Mouse (Mus musculus) gastrocnemius, adult 2 months (tissue): ENCODE data around the gene Ppp1r12c. TPM values are rescaled to one million over a fixed set of nuclear protein-coding genes. Genes with fewer than 3 reads are reported as not detected.
A peak's percentile ranks its signal among the peaks of the same experiment; 100 is the strongest.

Experiments used
- DNase-seq: peaks from one replicate; pipeline ENCODE4 v3.0.0; 2022
- H3K27ac ChIP-seq: fragments of 200-600 bp; 2 replicates; pipeline ENCODE4 v1.8.1; 2022; ENCODE audit warnings: mild to moderate bottlenecking
- H3K4me3 ChIP-seq: fragments of 200-600 bp; 2 replicates; pipeline ENCODE4 v1.8.1; 2022; ENCODE audit warnings: mild to moderate bottlenecking, moderate library complexity
- CTCF ChIP-seq: fragments of 200-600 bp; IDR thresholded peaks from 2 replicates; pipeline ENCODE4 v1.8.1; 2022; ENCODE audit warnings: antibody characterized with exemption, mild to moderate bottlenecking, moderate library complexity
- intact Hi-C: fragments of 180-260 bp; cut with DNase I; formaldehyde crosslinking; loops from one replicate; pipeline ENCODE4 v1.15.1; 2025
- total RNA-seq, 2 experiments: library from RNA; stranded (reverse); gene quantifications; 2 replicates each; pipeline ENCODE4 v1.2.3; 2021

Gene Ppp1r12c
- total RNA-seq, 2 experiments from 2014 or later = 17.8 to 24.8 TPM

GRCm38 (mm10) chr7:4499034-4499433 is 2.4 kb downstream of the Ppp1r12c start:
- DNase-seq = no peak
- Histone ChIP-seq H3K27ac (peak overlapping the region; percentile 99), H3K4me3 (peak overlapping the region; percentile 95)
- intact Hi-C loops = loop anchor here (10.0 kb wide), 1 partner anchor 1204 kb away; no protein-coding TSS in a partner anchor
- no peak for TF ChIP-seq CTCF

GRCm38 (mm10) chr7:4498251-4498650 is 3.2 kb downstream of the Ppp1r12c start:
- peak; percentile 77 for DNase-seq
- TF ChIP-seq CTCF = no peak
- peak overlapping the region; percentile 95 for H3K4me3 ChIP-seq
- intact Hi-C loops = loop anchor here (10.0 kb wide), 1 partner anchor 1203 kb away; no protein-coding TSS in a partner anchor
- H3K27ac ChIP-seq = peak overlapping the region; percentile 99

- DNase-seq = no peak
- intact Hi-C loops = loop anchor here (10.0 kb wide), 1 partner anchor 1203 kb away; no protein-coding TSS in a partner anchor
- TF ChIP-seq CTCF = no peak
- Histone ChIP-seq H3K4me3 (no peak overlapping the region), H3K27ac (peak overlapping the region; percentile 99)
Measured at GRCm38 (mm10) chr7:4497271-4497903, 4.1 kb downstream of the Ppp1r12c start.

GRCm38 (mm10) chr7:4496468-4496867 is 5.0 kb downstream of the Ppp1r12c start:
- DNase-seq = no peak
- intact Hi-C loops = loop anchor here (10.0 kb wide), 1 partner anchor 1202 kb away; no protein-coding TSS in a partner anchor
- TF ChIP-seq CTCF = no peak
- Histone ChIP-seq H3K27ac (peak overlapping the region; percentile 99; the same call in 1 of the 2 replicates), H3K4me3 (no peak overlapping the region)

- no peak for DNase-seq
- no peak for TF ChIP-seq CTCF
- Histone ChIP-seq H3K4me3 (no peak overlapping the region), H3K27ac (peak overlapping the region; percentile 73)
- intact Hi-C loops = loop anchor here (5.0 to 10.0 kb wide), 2 partner anchors 347 to 1199 kb away; no protein-coding TSS in a partner anchor
Measured at GRCm38 (mm10) chr7:4493991-4494390, 7.5 kb downstream of the Ppp1r12c start.

- DNase-seq = no peak
- intact Hi-C loops = loop anchor here (5.0 to 10.0 kb wide), 2 partner anchors 345 to 1198 kb away; no protein-coding TSS in a partner anchor
- no peak for TF ChIP-seq CTCF
- Histone ChIP-seq H3K4me3 (peak overlapping the region; percentile 36), H3K27ac (peak overlapping the region; percentile 73)
Measured at GRCm38 (mm10) chr7:4492284-4493224, 8.9 kb downstream of the Ppp1r12c start.

- TF ChIP-seq CTCF = no peak
- DNase-seq = peak; percentile 57
- intact Hi-C loops = loop anchor here (5.0 to 10.0 kb wide), 2 partner anchors 344 to 1197 kb away; no protein-coding TSS in a partner anchor
Measured at GRCm38 (mm10) chr7:4491308-4491707, 10.2 kb downstream of the Ppp1r12c start.

GRCm38 (mm10) chr7:4482281-4482680 is 19.2 kb downstream of the Ppp1r12c start:
- intact Hi-C loops = no loop called here
- Histone ChIP-seq H3K4me3 (no peak overlapping the region), H3K27ac (peak overlapping the region; percentile 28; the same call in 1 of the 2 replicates)
- no peak for TF ChIP-seq CTCF
- DNase-seq = peak; percentile 38

More at GRCm38 (mm10) chr7:4491308-4491707, 10.2 kb downstream of the Ppp1r12c start:
- peak overlapping the region; percentile 36 for H3K4me3 ChIP-seq
- peak overlapping the region; percentile 73 for H3K27ac ChIP-seq

- Histone ChIP-seq H3K4me3 (no peak overlapping the region), H3K27ac (0 out of 2 replicates have a peak overlapping the region, but pooled peaks have one; percentile 12)
- intact Hi-C loops = no loop called here
- no peak for DNase-seq
- TF ChIP-seq CTCF = peak; percentile 61
Measured at GRCm38 (mm10) chr7:4479674-4480073, 21.8 kb downstream of the Ppp1r12c start.

- no peak for DNase-seq
- intact Hi-C loops = no loop called here
- Histone ChIP-seq H3K4me3 (peak overlapping the region; percentile 84), H3K27ac (peak overlapping the region; percentile 82)
- TF ChIP-seq CTCF = no peak
Measured at GRCm38 (mm10) chr7:4478796-4479291, 22.6 kb downstream of the Ppp1r12c start.

- Histone ChIP-seq H3K27ac (peak overlapping the region; percentile 82), H3K4me3 (peak overlapping the region; percentile 84)
- intact Hi-C loops = no loop called here
- peak; percentile 77 for DNase-seq
- no peak for TF ChIP-seq CTCF
Measured at GRCm38 (mm10) chr7:4478021-4478795, 23.3 kb downstream of the Ppp1r12c start.

- no peak overlapping the region for H3K27ac ChIP-seq
- DNase-seq = no peak
- no peak overlapping the region for H3K4me3 ChIP-seq
- TF ChIP-seq CTCF = no peak
- intact Hi-C loops = no loop called here
Measured at GRCm38 (mm10) chr7:4473940-4474339, 27.5 kb downstream of the Ppp1r12c start.
